Mouse (Mus musculus): Measurements from ENCODE around the gene Ubl7. TPM values are rescaled to one million over a fixed set of nuclear protein-coding genes. Genes with fewer than 3 reads are reported as not detected.

Gene Ubl7
- polyA plus RNA-seq, 1 experiment, result 62.0 TPM

GRCm38 (mm10) chr9:57931166-57931767, 20.5 kb downstream of the Ubl7 start:
- peaks cover 6% of the 10 kb centered on the region for H3K36me3 ChIP-seq (ENCODE audit: control insufficient read depth, insufficient read depth)
- H3K4me2 ChIP-seq (ENCODE audit: low read depth), result no peak overlapping the region
- H3K79me2 ChIP-seq (ENCODE audit: control insufficient read depth, insufficient read depth), result no peaks in the 10 kb centered on the region
- TF ChIP-seq MYOG (IDR thresholded peaks at IDR 0.05; ENCODE audit: control insufficient read depth in 1 of 3, insufficient read depth in 1 of 3, insufficient read length in 2 of 3, low read depth in 2 of 3) (no peak), MYOD1 (IDR thresholded peaks at IDR 0.05; ENCODE audit: control insufficient read depth in 1 of 3, insufficient read length in 2 of 3, low read depth in 2 of 3) (no peak), REST (IDR thresholded peaks at IDR 0.05; ENCODE audit: insufficient read depth, insufficient read length) (no peak), CEBPB (IDR thresholded peaks at IDR 0.05; ENCODE audit: insufficient read depth, poor library complexity, severe bottlenecking) (no peak), TCF12 (IDR thresholded peaks at IDR 0.05; ENCODE audit: insufficient read depth, poor library complexity, severe bottlenecking) (no peak), TCF3 (IDR thresholded peaks at IDR 0.05; ENCODE audit: insufficient read length, low read depth) (no peak), E2F4 (IDR thresholded peaks at IDR 0.05; ENCODE audit: insufficient read depth) (no peak)
- H3K4me3 ChIP-seq, result no peak overlapping the region
- no peak overlapping the region for H3ac ChIP-seq (ENCODE audit: control insufficient read depth, insufficient read length)
- no peaks in the 10 kb centered on the region for H3K27me3 ChIP-seq (ENCODE audit: control insufficient read depth, insufficient read depth, insufficient read length)

- no peaks in the 10 kb centered on the region for H3K79me2 ChIP-seq (ENCODE audit: control insufficient read depth, insufficient read depth)
- no peak overlapping the region for H3K4me2 ChIP-seq (ENCODE audit: low read depth)
- H3K36me3 ChIP-seq (ENCODE audit: control insufficient read depth, insufficient read depth), result peaks cover 6% of the 10 kb centered on the region
- H3ac ChIP-seq (ENCODE audit: control insufficient read depth, insufficient read length), result no peak overlapping the region
- no peak for TF ChIP-seq MYOG (IDR thresholded peaks at IDR 0.05; ENCODE audit: control insufficient read depth in 1 of 3, insufficient read depth in 1 of 3, insufficient read length in 2 of 3, low read depth in 2 of 3)
- TF ChIP-seq POLR2A (IDR thresholded peaks at IDR 0.05; ENCODE audit: insufficient read length, low read depth), result no peak
- no peak for TF ChIP-seq E2F4 (IDR thresholded peaks at IDR 0.05; ENCODE audit: insufficient read depth)
- no peak for TF ChIP-seq MAX (IDR thresholded peaks at IDR 0.05; ENCODE audit: low read depth)
- TF ChIP-seq CEBPB (IDR thresholded peaks at IDR 0.05; ENCODE audit: insufficient read depth, poor library complexity, severe bottlenecking), result no peak
- no peak for TF ChIP-seq TCF3 (IDR thresholded peaks at IDR 0.05; ENCODE audit: insufficient read length, low read depth)
- no peaks in the 10 kb centered on the region for H3K27me3 ChIP-seq (ENCODE audit: control insufficient read depth, insufficient read depth, insufficient read length)
- no peak overlapping the region for H3K4me3 ChIP-seq
These were observed 21.5 kb downstream of the Ubl7 start for GRCm38 (mm10) chr9:57932253-57932652.

GRCm38 (mm10) chr9:57932831-57933602, 22.2 kb downstream of the Ubl7 start:
- Histone ChIP-seq H3K4me2 (ENCODE audit: low read depth) (no peak overlapping the region), H3K36me3 (ENCODE audit: control insufficient read depth, insufficient read depth) (peaks cover 6% of the 10 kb centered on the region), H3K79me2 (ENCODE audit: control insufficient read depth, insufficient read depth) (no peaks in the 10 kb centered on the region), H3K4me3 (no peak overlapping the region), H3ac (ENCODE audit: control insufficient read depth, insufficient read length) (no peak overlapping the region), H3K27me3 (ENCODE audit: control insufficient read depth, insufficient read depth, insufficient read length) (no peaks in the 10 kb centered on the region)
- TF ChIP-seq REST (IDR thresholded peaks at IDR 0.05; ENCODE audit: insufficient read depth, insufficient read length), result no peak
- no peak for TF ChIP-seq TCF12 (IDR thresholded peaks at IDR 0.05; ENCODE audit: insufficient read depth, poor library complexity, severe bottlenecking)
- no peak for TF ChIP-seq MAX (IDR thresholded peaks at IDR 0.05; ENCODE audit: low read depth)
- TF ChIP-seq POLR2A (IDR thresholded peaks at IDR 0.05; ENCODE audit: insufficient read length, low read depth), result no peak
- no peak for TF ChIP-seq E2F4 (IDR thresholded peaks at IDR 0.05; ENCODE audit: insufficient read depth)
- no peak for TF ChIP-seq SRF (IDR thresholded peaks at IDR 0.05; ENCODE audit: control insufficient read depth, insufficient read length, low read depth)
- no peak for TF ChIP-seq MYOD1 (IDR thresholded peaks at IDR 0.05; ENCODE audit: control insufficient read depth in 1 of 3, insufficient read length in 2 of 3, low read depth in 2 of 3)
- TF ChIP-seq TCF3 (IDR thresholded peaks at IDR 0.05; ENCODE audit: insufficient read length, low read depth), result no peak
- TF ChIP-seq POLR2AphosphoS2 (IDR thresholded peaks at IDR 0.05; ENCODE audit: insufficient read length, low read depth), result no peak
- TF ChIP-seq CEBPB (IDR thresholded peaks at IDR 0.05; ENCODE audit: insufficient read depth, poor library complexity, severe bottlenecking), result no peak
- no peak for TF ChIP-seq USF1 (IDR thresholded peaks at IDR 0.05; ENCODE audit: low read depth)
- TF ChIP-seq MYOG (IDR thresholded peaks at IDR 0.05; ENCODE audit: control insufficient read depth in 1 of 3, insufficient read depth in 1 of 3, insufficient read length in 2 of 3, low read depth in 2 of 3), result no peak

GRCm38 (mm10) chr9:57935683-57936437, 25.1 kb downstream of the Ubl7 start:
- no peak for TF ChIP-seq MYOG (IDR thresholded peaks at IDR 0.05; ENCODE audit: control insufficient read depth in 1 of 3, insufficient read depth in 1 of 3, insufficient read length in 2 of 3, low read depth in 2 of 3)
- TF ChIP-seq REST (IDR thresholded peaks at IDR 0.05; ENCODE audit: insufficient read depth, insufficient read length), result no peak
- no peak for TF ChIP-seq CEBPB (IDR thresholded peaks at IDR 0.05; ENCODE audit: insufficient read depth, poor library complexity, severe bottlenecking)
- TF ChIP-seq TCF3 (IDR thresholded peaks at IDR 0.05; ENCODE audit: insufficient read length, low read depth), result no peak
- no peak for TF ChIP-seq USF1 (IDR thresholded peaks at IDR 0.05; ENCODE audit: low read depth)
- TF ChIP-seq MYOD1 (IDR thresholded peaks at IDR 0.05; ENCODE audit: control insufficient read depth in 1 of 3, insufficient read length in 2 of 3, low read depth in 2 of 3), result no peak
- TF ChIP-seq POLR2A (IDR thresholded peaks at IDR 0.05; ENCODE audit: insufficient read length, low read depth), result no peak
- TF ChIP-seq TCF12 (IDR thresholded peaks at IDR 0.05; ENCODE audit: insufficient read depth, poor library complexity, severe bottlenecking), result no peak
- TF ChIP-seq SRF (IDR thresholded peaks at IDR 0.05; ENCODE audit: control insufficient read depth, insufficient read length, low read depth), result no peak
- TF ChIP-seq E2F4 (IDR thresholded peaks at IDR 0.05; ENCODE audit: insufficient read depth), result no peak
- no peak for TF ChIP-seq MAX (IDR thresholded peaks at IDR 0.05; ENCODE audit: low read depth)
- no peak for TF ChIP-seq POLR2AphosphoS2 (IDR thresholded peaks at IDR 0.05; ENCODE audit: insufficient read length, low read depth)

More at GRCm38 (mm10) chr9:57935683-57936437, 25.1 kb downstream of the Ubl7 start:
- Histone ChIP-seq H3K27me3 (ENCODE audit: control insufficient read depth, insufficient read depth, insufficient read length) (no peaks in the 10 kb centered on the region), H3K79me2 (ENCODE audit: control insufficient read depth, insufficient read depth) (peaks cover 2% of the 10 kb centered on the region), H3K4me2 (ENCODE audit: low read depth) (no peak overlapping the region), H3K4me3 (no peak overlapping the region), H3ac (ENCODE audit: control insufficient read depth, insufficient read length) (no peak overlapping the region), H3K36me3 (ENCODE audit: control insufficient read depth, insufficient read depth) (no peaks in the 10 kb centered on the region)
